Mouse (Mus musculus): ENCODE measurements at regions not wholly inside any gene's neighbourhood (a gene's known extent, or its start where the extent isn't known, plus 50 kb on each side); places are given as distances from the start of the nearest gene placed in this dataset.

- 62% methylated on average over 8 of the region's 8 CpGs for WGBS
- ATAC-seq (ENCODE audit: insufficient number of reproducible peaks, insufficient read depth, low FRiP score, low TSS enrichment), result no peak
- Histone ChIP-seq H3K27me3 (no peaks in the 10 kb centered on the region), H3K9me3 (no peaks in the 10 kb centered on the region), H3K4me3 (no peak overlapping the region), H3K4me1 (peaks cover 4% of the 10 kb centered on the region), H3K4me2 (replicated peaks) (no peak overlapping the region), H3K9ac (no peak overlapping the region), H3K27ac (no peak overlapping the region), H3K36me3 (no peaks in the 10 kb centered on the region)
Measured at GRCm38 (mm10) chr13:97676536-97677048, 83.8 kb downstream of the Gm10260 start.

- Histone ChIP-seq H3K9ac (no peak overlapping the region), H3K4me1 (peaks cover 24% of the 10 kb centered on the region), H3K9me3 (no peaks in the 10 kb centered on the region), H3K27me3 (no peaks in the 10 kb centered on the region), H3K4me3 (no peak overlapping the region), H3K27ac (no peak overlapping the region), H3K36me3 (no peaks in the 10 kb centered on the region), H3K4me2 (replicated peaks) (no peak overlapping the region)
- 84% methylated on average over 5 of the region's 5 CpGs for whole genome bisulfite sequencing
- ATAC-seq (ENCODE audit: insufficient number of reproducible peaks, insufficient read depth, low FRiP score, low TSS enrichment), result no peak
Measured at GRCm38 (mm10) chr13:97673107-97673506, 87.3 kb downstream of the Gm10260 start.

GRCm38 (mm10) chr13:97672038-97672675 lies 88.3 kb downstream of the Gm10260 start:
- H3K27ac ChIP-seq, result no peak overlapping the region; the same call in 1 of the 2 replicates
- H3K4me1 ChIP-seq, result peaks cover 25% of the 10 kb centered on the region
- no peaks in the 10 kb centered on the region for H3K36me3 ChIP-seq
- no peaks in the 10 kb centered on the region for H3K27me3 ChIP-seq
- no peak overlapping the region for H3K9ac ChIP-seq
- no peak for ATAC-seq (ENCODE audit: insufficient number of reproducible peaks, insufficient read depth, low FRiP score, low TSS enrichment)
- no peak overlapping the region for H3K4me2 ChIP-seq (replicated peaks)
- 69% methylated on average over 7 of the region's 7 CpGs for WGBS
- no peaks in the 10 kb centered on the region for H3K9me3 ChIP-seq
- H3K4me3 ChIP-seq, result no peak overlapping the region

GRCm38 (mm10) chr13:97669366-97669765 lies 91.1 kb downstream of the Gm10260 start:
- Histone ChIP-seq H3K4me3 (no peak overlapping the region), H3K27me3 (no peaks in the 10 kb centered on the region), H3K9me3 (no peaks in the 10 kb centered on the region), H3K4me1 (peaks cover 25% of the 10 kb centered on the region), H3K9ac (no peak overlapping the region), H3K27ac (peak overlapping the region; percentile 74; the same call in 1 of the 2 replicates), H3K4me2 (replicated peaks) (no peak overlapping the region), H3K36me3 (no peaks in the 10 kb centered on the region)
- 63% methylated on average over 8 of the region's 8 CpGs for WGBS
- ATAC-seq (ENCODE audit: insufficient number of reproducible peaks, insufficient read depth, low FRiP score, low TSS enrichment), result no peak

GRCm38 (mm10) chr13:97668910-97669309 lies 91.5 kb downstream of the Gm10260 start:
- H3K27ac ChIP-seq, result peak overlapping the region; percentile 74
- no peak overlapping the region for H3K4me2 ChIP-seq (replicated peaks)
- no peaks in the 10 kb centered on the region for H3K9me3 ChIP-seq
- no peak for ATAC-seq (ENCODE audit: insufficient number of reproducible peaks, insufficient read depth, low FRiP score, low TSS enrichment)
- no peak overlapping the region for H3K9ac ChIP-seq
- no peaks in the 10 kb centered on the region for H3K36me3 ChIP-seq
- H3K4me3 ChIP-seq, result no peak overlapping the region
- 45% methylated on average over 5 of the region's 5 CpGs for WGBS
- H3K4me1 ChIP-seq, result peaks cover 25% of the 10 kb centered on the region
- H3K27me3 ChIP-seq, result no peaks in the 10 kb centered on the region

GRCm38 (mm10) chr13:97667313-97667712 lies 93.1 kb downstream of the Gm10260 start:
- H3K27me3 ChIP-seq, result no peaks in the 10 kb centered on the region
- H3K9ac ChIP-seq, result no peak overlapping the region
- H3K9me3 ChIP-seq, result no peaks in the 10 kb centered on the region
- H3K4me3 ChIP-seq, result no peak overlapping the region
- no peaks in the 10 kb centered on the region for H3K36me3 ChIP-seq
- no peak overlapping the region for H3K27ac ChIP-seq
- H3K4me1 ChIP-seq, result peaks cover 32% of the 10 kb centered on the region
- no peak overlapping the region for H3K4me2 ChIP-seq (replicated peaks)
- no peak for ATAC-seq (ENCODE audit: insufficient number of reproducible peaks, insufficient read depth, low FRiP score, low TSS enrichment)
- WGBS, result 88% methylated on average over 7 of the region's 7 CpGs

- peaks cover 30% of the 10 kb centered on the region for H3K4me1 ChIP-seq
- H3K4me2 ChIP-seq (replicated peaks), result no peak overlapping the region
- H3K9ac ChIP-seq, result no peak overlapping the region
- no peaks in the 10 kb centered on the region for H3K36me3 ChIP-seq
- no peaks in the 10 kb centered on the region for H3K27me3 ChIP-seq
- WGBS, result 77% methylated on average over 4 of the region's 4 CpGs
- no peak for ATAC-seq (ENCODE audit: insufficient number of reproducible peaks, insufficient read depth, low FRiP score, low TSS enrichment)
- no peak overlapping the region for H3K4me3 ChIP-seq
- no peaks in the 10 kb centered on the region for H3K9me3 ChIP-seq
- H3K27ac ChIP-seq, result no peak overlapping the region
Measured at GRCm38 (mm10) chr13:97666761-97667160, 93.7 kb downstream of the Gm10260 start.

GRCm38 (mm10) chr13:97665226-97665625 lies 95.2 kb downstream of the Gm10260 start:
- H3K9me3 ChIP-seq, result no peaks in the 10 kb centered on the region
- peaks cover 28% of the 10 kb centered on the region for H3K4me1 ChIP-seq
- WGBS, result 83% methylated on average over 1 of the region's 1 CpGs
- no peak overlapping the region for H3K4me3 ChIP-seq
- no peak overlapping the region for H3K9ac ChIP-seq
- no peak for ATAC-seq (ENCODE audit: insufficient number of reproducible peaks, insufficient read depth, low FRiP score, low TSS enrichment)
- no peak overlapping the region for H3K27ac ChIP-seq
- H3K36me3 ChIP-seq, result no peaks in the 10 kb centered on the region
- H3K27me3 ChIP-seq, result no peaks in the 10 kb centered on the region
- no peak overlapping the region for H3K4me2 ChIP-seq (replicated peaks)

- Histone ChIP-seq H3K27ac (peak overlapping the region; percentile 81), H3K27me3 (no peaks in the 10 kb centered on the region), H3K9me3 (no peaks in the 10 kb centered on the region), H3K4me3 (no peak overlapping the region), H3K36me3 (no peaks in the 10 kb centered on the region), H3K9ac (no peak overlapping the region), H3K4me1 (peaks cover 7% of the 10 kb centered on the region), H3K4me2 (replicated peaks) (no peak overlapping the region)
- WGBS, result 32% methylated on average over 8 of the region's 8 CpGs
- ATAC-seq (ENCODE audit: insufficient number of reproducible peaks, insufficient read depth, low FRiP score, low TSS enrichment), result peak; percentile 69; the same call in 1 of the 2 replicates
Measured at GRCm38 (mm10) chr13:97662741-97663140, 97.7 kb downstream of the Gm10260 start.

GRCm38 (mm10) chr13:97656618-97657017 lies 103.8 kb downstream of the Gm10260 start:
- no peak overlapping the region for H3K4me2 ChIP-seq (replicated peaks)
- H3K36me3 ChIP-seq, result no peaks in the 10 kb centered on the region
- no peak for ATAC-seq (ENCODE audit: insufficient number of reproducible peaks, insufficient read depth, low FRiP score, low TSS enrichment)
- no peak overlapping the region for H3K9ac ChIP-seq
- no peaks in the 10 kb centered on the region for H3K9me3 ChIP-seq
- no peaks in the 10 kb centered on the region for H3K4me1 ChIP-seq
- H3K27ac ChIP-seq, result no peak overlapping the region
- H3K27me3 ChIP-seq, result no peaks in the 10 kb centered on the region
- no peak overlapping the region for H3K4me3 ChIP-seq
- WGBS, result 91% methylated on average over 2 of the region's 2 CpGs

GRCm38 (mm10) chr13:97652279-97652678 lies 108.2 kb downstream of the Gm10260 start:
- H3K9me3 ChIP-seq, result no peaks in the 10 kb centered on the region
- H3K9ac ChIP-seq, result no peak overlapping the region
- no peak overlapping the region for H3K27ac ChIP-seq
- H3K27me3 ChIP-seq, result no peaks in the 10 kb centered on the region
- no peaks in the 10 kb centered on the region for H3K36me3 ChIP-seq
- H3K4me3 ChIP-seq, result no peak overlapping the region
- H3K4me2 ChIP-seq (replicated peaks), result no peak overlapping the region
- H3K4me1 ChIP-seq, result no peaks in the 10 kb centered on the region
- no peak for ATAC-seq (ENCODE audit: insufficient number of reproducible peaks, insufficient read depth, low FRiP score, low TSS enrichment)
- 88% methylated on average over 9 of the region's 9 CpGs for WGBS

- no peak overlapping the region for H3K9ac ChIP-seq
- no peaks in the 10 kb centered on the region for H3K4me1 ChIP-seq
- no peak for ATAC-seq (ENCODE audit: insufficient number of reproducible peaks, insufficient read depth, low FRiP score, low TSS enrichment)
- WGBS, result 59% methylated on average over 9 of the region's 9 CpGs
- H3K27me3 ChIP-seq, result no peaks in the 10 kb centered on the region
- H3K4me3 ChIP-seq, result no peak overlapping the region
- no peaks in the 10 kb centered on the region for H3K9me3 ChIP-seq
- H3K27ac ChIP-seq, result no peak overlapping the region
- H3K4me2 ChIP-seq (replicated peaks), result no peak overlapping the region
- H3K36me3 ChIP-seq, result no peaks in the 10 kb centered on the region
Measured at GRCm38 (mm10) chr13:97651761-97652160, 108.7 kb downstream of the Gm10260 start.
